Mouse (Mus musculus): ENCODE measurements around the gene Aifm2.

Aifm2 gene

DNA sequence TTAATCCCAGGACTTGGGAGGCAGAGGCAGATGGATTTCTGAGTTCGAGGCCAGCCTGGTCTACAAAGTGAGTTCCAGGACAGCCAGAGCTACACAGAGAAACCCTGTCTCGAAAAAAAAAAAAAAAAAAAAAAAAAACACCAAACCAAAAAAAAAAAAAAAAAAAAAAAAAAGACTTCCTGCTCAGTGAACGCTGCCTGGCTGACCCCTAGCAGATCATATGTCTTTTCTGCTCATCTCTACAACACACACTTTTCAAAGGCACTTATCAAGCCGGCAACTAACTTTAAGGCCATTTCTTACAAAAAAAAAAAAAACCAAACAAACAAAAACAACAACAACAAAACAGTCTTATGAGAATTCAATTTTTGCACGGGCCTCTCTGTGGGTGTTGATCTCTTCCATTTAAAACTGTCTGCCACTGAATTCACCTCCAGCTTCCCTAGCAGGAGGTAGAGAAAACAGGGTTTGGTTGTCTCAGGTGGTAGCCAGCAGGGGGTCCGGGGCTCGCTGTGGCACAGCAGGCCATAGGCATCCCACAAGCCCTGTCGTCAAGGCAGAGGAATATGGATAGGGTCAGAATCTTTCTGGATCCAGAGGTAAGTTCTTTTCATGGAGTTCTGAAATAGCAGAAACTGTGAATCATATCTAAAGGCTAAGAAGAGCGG lies 66.5 kb downstream of the Aifm2 start:
- DNase-seq = no peak

DNA sequence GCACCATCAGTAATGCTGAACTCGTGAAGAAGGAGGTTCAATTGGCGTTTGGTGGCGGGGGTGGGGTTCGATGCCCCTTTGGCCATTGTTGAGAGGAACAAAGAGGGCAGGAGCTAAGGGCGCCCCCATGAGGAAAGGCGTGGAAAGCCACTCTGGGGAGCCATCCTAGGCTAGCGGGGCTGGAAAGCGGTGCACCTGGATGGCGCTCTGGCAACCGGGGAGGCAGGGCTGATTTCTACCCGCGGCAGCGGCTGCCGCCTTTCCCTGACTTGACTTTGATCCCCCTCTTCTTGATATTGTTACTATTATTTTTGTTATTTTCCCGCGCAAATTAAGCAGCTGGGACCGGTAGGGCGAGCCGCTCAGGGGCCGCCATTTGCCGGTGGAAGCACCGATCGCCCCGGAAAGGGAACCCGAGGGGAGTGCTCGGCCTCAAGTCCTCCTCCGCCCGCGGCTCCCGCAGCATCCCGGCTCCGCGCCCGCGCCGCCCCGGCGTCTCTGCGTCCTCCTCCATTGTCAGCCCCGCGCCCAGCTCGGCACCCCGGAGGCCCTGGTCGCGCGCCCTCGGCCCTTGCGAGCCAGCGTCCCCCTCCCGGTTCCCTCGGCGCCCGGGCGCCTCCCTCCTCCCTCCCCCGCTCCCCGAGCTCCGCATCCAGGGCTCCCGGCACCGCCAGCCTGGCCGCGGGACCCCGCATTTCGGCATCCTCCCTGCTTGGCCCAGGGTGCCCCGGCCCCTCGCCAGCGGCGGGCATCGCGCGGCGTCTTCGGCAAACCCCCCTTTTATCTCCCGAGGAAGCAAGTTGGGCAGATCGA lies 67.9 kb downstream of the Aifm2 start:
- peak; percentile 60 for DNase-seq

DNA sequence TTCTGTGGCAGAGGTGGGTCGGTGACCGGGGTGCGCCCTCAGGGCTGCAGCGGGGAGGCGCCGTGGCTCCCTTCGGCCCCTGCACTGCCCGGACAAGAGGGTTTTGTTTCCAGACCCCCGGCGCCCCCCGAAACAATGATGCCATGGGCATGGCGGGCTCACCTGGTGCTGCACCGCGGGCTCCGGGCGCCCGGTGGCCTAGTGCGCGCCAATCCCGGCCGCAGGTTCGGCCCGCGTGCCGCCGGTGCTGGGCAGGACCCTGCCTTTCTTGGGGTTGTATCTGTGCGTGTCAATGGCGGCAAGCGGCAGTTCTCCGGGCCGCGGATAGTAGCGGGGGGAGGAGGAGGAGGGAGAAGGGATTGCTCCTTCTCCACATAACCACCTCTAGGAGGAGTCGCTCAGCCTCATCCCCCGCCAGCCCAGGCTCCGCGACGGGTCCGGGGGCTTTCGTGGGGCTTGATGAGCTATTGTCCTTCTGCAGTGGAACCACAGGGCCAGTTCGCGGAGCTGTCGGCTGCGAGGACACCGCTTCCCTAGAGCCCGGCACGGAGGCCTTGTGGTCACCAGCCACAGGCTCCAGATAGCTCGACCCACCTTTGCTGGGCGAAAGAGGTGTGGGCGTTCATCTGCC lies 68.7 kb downstream of the Aifm2 start, which contains the start of gene H2afy2:
Gene H2afy2 (minus strand): TSS at position 527 of the 631 bp plus-strand sequence.
- peak; percentile 35 for DNase-seq

DNA sequence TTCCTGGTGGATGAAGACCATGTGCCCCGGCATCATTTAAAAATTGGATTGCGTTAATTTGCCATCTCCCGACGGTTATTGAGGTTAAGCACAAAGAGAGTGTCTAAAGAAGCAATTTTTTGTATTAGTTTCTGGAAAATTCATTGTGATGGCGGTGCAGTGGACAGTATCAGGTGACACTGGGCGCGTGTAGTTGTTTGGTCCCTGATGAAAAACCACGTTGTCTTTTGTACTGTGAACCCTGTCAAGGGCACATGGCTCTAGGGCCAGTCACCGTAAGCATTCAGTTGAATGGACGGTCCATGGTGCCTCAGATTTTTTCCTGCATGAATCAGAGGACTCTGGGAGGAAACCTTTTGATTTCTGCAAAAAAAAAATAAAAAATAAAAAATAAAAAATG lies 69.4 kb downstream of the Aifm2 start:
- DNase-seq = no peak

DNA sequence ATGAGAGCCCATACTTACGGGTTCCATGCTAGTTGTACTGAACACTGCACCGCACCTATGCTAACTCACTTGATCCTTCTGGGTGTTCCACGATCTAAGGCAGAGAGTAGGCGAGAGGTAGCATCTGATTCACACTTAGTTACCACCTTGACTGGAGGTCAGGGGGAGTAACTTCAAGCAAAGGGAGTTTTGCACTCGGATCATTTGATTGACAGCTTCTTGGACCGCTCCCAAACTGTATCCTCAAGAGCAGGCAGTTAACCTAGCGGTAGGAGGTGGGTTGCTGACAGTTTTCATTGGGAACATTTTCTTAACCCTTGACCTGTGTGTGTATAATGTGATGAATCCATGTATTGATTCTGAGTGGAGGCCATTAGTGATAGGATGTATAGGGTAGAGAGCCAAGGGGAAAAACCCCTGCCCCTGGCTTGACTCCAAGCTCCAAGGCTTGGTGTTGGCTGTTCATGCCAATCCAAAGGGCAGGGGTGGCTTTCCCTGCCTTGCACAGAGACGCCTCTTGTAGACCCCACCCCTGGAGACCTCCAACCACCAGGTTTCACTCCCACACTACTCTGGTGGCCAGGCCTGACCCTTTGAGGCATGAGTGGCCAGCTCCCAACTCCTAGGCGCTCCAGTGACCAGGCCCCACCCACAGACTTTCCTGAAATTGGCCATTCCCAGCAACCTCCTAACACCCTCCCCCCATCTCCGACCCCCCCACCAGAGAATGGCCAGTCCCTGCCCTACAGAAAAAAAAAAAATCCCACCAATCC lies 72.7 kb downstream of the Aifm2 start:
- no peak for DNase-seq

DNA sequence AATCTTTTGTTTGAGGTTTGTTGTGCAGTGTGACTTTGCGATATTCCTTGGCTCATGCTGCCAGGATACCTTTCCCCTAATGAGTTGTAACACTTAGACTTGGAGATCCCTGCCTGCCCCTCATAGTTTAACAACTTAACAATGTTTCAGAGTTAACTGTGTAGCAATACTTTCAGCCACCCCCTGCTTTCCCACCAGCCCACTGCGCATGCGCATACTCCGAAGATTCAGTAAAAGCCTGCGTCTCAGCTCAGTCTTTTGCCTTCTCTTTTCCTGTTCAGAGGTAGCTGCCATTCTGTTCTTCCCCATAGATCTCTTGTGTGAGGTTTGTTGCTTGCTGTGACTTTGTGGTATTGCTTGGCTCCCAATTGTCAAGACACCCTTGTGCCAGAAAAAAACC lies 73.4 kb downstream of the Aifm2 start:
- no peak for DNase-seq
